Mouse (Mus musculus) kidney, adult 2 months (tissue): ENCODE data around the gene Foxi2. TPM values are rescaled to one million over a fixed set of nuclear protein-coding genes. Genes with fewer than 3 reads are reported as not detected.

Experiments used
- DNase-seq: peaks from one replicate; pipeline ENCODE4 v3.0.0; 2021
- H3K27ac ChIP-seq: fragments of 200-500 bp; 2 replicates; pipeline ENCODE4 v1.5.1; 2012; ENCODE audit warnings: low read depth, low read length, control low read depth, inconsistent platforms; ENCODE audit not compliant: insufficient read depth
- H3K27me3 ChIP-seq: fragments of 200-500 bp; replicated peaks from 2 replicates; pipeline ENCODE4 v1.6.1; 2012; ENCODE audit warnings: mild to moderate bottlenecking, moderate library complexity, low read length, inconsistent platforms; ENCODE audit not compliant: control insufficient read depth, insufficient read depth
- H3K36me3 ChIP-seq: fragments of 200-500 bp; 2 replicates; pipeline ENCODE4 v1.6.1; 2012; ENCODE audit warnings: mild to moderate bottlenecking, moderate library complexity, low read length, inconsistent platforms; ENCODE audit not compliant: control insufficient read depth, insufficient read depth
- H3K4me1 ChIP-seq: fragments of 200-500 bp; 2 replicates; pipeline ENCODE4 v1.6.1; 2011; ENCODE audit warnings: low read length; ENCODE audit not compliant: control insufficient read depth, insufficient read depth
- H3K4me3 ChIP-seq: fragments of 200-500 bp; 2 replicates; pipeline ENCODE4 v1.5.1; 2011; ENCODE audit warnings: mild to moderate bottlenecking, low read depth, low read length, control low read depth; ENCODE audit not compliant: insufficient read depth
- CTCF ChIP-seq: fragments of 200-500 bp; conservative IDR thresholded peaks from 2 replicates; pipeline ENCODE4 v1.5.1; 2011; ENCODE audit warnings: low read depth, mild to moderate bottlenecking, control low read depth, low read length, moderate library complexity, mixed read lengths; ENCODE audit not compliant: insufficient read depth, insufficient read length
- POLR2A ChIP-seq: fragments of 200-500 bp; IDR thresholded peaks from one replicate; pipeline ENCODE4 v1.6.1; 2011; ENCODE audit warnings: low read depth, low read length, control low read depth
- WGBS: fragments of 180-500 bp; shearing (Covaris S2); methylation state at CpG from one replicate; pipeline ENCODE4 v1.1.7; 2018; 5-methylcytosine and 5-hydroxymethylcytosine counted together
- polyA plus RNA-seq: library from polyadenylated mRNA; depleted of rRNA; stranded (reverse); fragments of >200 nt; gene quantifications from 2 replicates; pipeline ENCODE4 v1.2.3, GENCODE M21; 2012; rRNA removed

Foxi2 gene
- polyA plus RNA-seq, 1 experiment: not detected

DNA sequence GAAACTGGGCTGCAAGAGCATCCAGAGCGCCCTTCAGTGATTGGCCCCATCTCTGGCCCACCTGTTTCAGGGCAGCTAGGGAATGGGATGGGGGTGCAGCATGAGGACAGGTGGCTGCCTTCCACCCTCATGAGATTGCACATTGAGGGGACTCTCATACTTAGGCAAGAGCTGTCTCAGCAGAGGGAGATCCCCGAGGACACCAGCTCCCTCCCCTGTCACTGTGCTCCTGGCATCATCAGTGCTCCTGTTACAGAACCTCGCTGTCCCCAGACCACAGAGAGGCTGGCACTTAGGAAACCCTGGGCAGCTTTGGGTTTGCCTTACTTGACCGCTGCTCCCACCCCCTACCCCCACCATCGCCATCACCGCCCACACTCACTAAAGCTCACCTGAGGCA, 2.2 kb downstream of the Foxi2 start:
- Histone ChIP-seq H3K4me1 (no peaks in the 10 kb centered on the region), H3K36me3 (no peaks in the 10 kb centered on the region), H3K27ac (no peak overlapping the region), H3K27me3 (no peaks in the 10 kb centered on the region), H3K4me3 (no peak overlapping the region)
- DNase-seq: no peak
- 66% methylated on average over 6 of the region's 6 CpGs for WGBS
- TF ChIP-seq POLR2A (no peak), CTCF (no peak)

DNA sequence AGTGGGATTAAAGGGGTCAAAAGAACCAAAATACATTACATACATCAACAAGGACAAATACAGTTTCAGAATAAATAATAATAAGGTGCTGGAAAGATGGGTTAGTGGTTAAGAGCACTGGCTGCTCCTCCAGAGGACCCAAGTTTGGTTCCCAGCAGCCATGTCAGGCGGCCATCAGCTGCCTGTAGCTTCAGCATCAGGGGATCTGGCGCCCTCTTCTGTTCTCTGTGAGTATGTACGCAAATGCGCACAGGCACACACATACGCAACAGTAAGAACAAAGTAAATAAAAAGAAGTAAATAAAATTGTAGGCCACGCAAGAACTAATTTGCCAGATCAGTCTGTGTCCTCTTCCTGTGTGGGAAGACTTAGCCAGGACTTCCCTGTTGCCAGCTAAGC, 18.7 kb downstream of the Foxi2 start:
- Histone ChIP-seq H3K4me3 (no peak overlapping the region), H3K27me3 (no peaks in the 10 kb centered on the region), H3K27ac (no peak overlapping the region), H3K36me3 (no peaks in the 10 kb centered on the region), H3K4me1 (no peaks in the 10 kb centered on the region)
- 96% methylated on average over 6 of the region's 6 CpGs for WGBS
- DNase-seq: no peak
- TF ChIP-seq CTCF (no peak), POLR2A (no peak)

- TF ChIP-seq POLR2A: no peak
- no peak for TF ChIP-seq CTCF
These were observed 20.8 kb downstream of the Foxi2 start for GRCm38 (mm10) chr7:135430903-135431302.

GRCm38 (mm10) chr7:135443903-135444302, 33.8 kb downstream of the Foxi2 start:
- no peaks in the 10 kb centered on the region for H3K4me1 ChIP-seq
- no peaks in the 10 kb centered on the region for H3K36me3 ChIP-seq
- no peak for DNase-seq
- no peak overlapping the region for H3K27ac ChIP-seq
- WGBS: 68% methylated on average over 4 of the region's 4 CpGs
- TF ChIP-seq POLR2A: no peak
- TF ChIP-seq CTCF: no peak
- no peak overlapping the region for H3K4me3 ChIP-seq
- no peaks in the 10 kb centered on the region for H3K27me3 ChIP-seq

More at GRCm38 (mm10) chr7:135430903-135431302, 20.8 kb downstream of the Foxi2 start:
- Histone ChIP-seq H3K36me3 (no peaks in the 10 kb centered on the region), H3K4me1 (no peaks in the 10 kb centered on the region), H3K4me3 (no peak overlapping the region), H3K27me3 (no peaks in the 10 kb centered on the region), H3K27ac (no peak overlapping the region)
- DNase-seq: no peak
- WGBS: 87% methylated on average over 2 of the region's 2 CpGs

- no peaks in the 10 kb centered on the region for H3K4me1 ChIP-seq
- DNase-seq: no peak
- no peak overlapping the region for H3K4me3 ChIP-seq
- H3K27ac ChIP-seq: no peak overlapping the region
- 84% methylated on average over 3 of the region's 3 CpGs for WGBS
- no peaks in the 10 kb centered on the region for H3K36me3 ChIP-seq
- TF ChIP-seq POLR2A (no peak), CTCF (no peak)
- no peaks in the 10 kb centered on the region for H3K27me3 ChIP-seq
These were observed 41.2 kb downstream of the Foxi2 start for GRCm38 (mm10) chr7:135451340-135451739.

DNA sequence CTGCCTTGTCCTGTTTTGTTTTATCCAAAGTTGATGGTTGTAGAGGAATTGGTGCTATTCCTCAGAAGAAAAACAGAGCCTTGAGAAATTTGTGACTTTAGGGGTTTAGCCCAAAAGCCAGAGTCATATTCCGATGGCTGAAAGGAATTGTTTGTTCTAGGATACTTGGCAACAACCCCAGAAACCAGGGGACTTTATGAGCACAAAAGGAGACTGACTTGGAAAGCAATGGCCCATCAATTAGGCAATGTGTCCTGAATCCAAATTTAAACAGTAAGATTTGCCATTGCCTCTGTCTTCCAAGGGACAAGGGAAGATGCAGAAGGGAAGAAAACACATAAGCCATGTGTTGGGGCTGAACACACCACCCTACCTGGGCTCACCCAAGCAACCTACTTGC, 42.3 kb downstream of the Foxi2 start:
- no peak overlapping the region for H3K27ac ChIP-seq
- H3K4me1 ChIP-seq: no peaks in the 10 kb centered on the region
- no peaks in the 10 kb centered on the region for H3K27me3 ChIP-seq
- DNase-seq: no peak
- H3K36me3 ChIP-seq: no peaks in the 10 kb centered on the region
- H3K4me3 ChIP-seq: no peak overlapping the region
- TF ChIP-seq POLR2A: no peak
- no peak for TF ChIP-seq CTCF
- 51% methylated on average over 1 of the region's 1 CpGs for WGBS

DNA sequence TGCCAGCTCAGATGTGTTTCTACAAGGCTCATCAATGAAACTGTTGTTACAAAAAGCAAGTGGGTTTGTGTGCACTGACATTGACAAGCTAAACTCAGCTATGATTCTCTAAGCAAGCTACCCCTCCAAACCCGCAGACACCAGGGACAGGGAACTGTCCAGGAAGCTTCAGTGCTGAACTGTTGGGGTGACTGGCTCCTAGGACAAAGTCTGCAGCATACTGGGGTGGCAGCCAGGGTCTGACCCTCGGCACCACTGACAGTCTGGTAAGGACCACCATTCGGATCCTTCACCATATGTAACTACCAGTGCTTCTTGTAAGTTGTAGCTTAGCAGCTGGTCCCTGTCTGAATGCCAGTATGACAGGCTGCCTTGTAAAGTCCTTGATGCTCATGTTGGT, 43.6 kb downstream of the Foxi2 start:
- Histone ChIP-seq H3K27me3 (no peaks in the 10 kb centered on the region), H3K36me3 (no peaks in the 10 kb centered on the region), H3K4me1 (no peaks in the 10 kb centered on the region), H3K4me3 (no peak overlapping the region), H3K27ac (no peak overlapping the region)
- TF ChIP-seq POLR2A (no peak), CTCF (no peak)
- WGBS: 37% methylated on average over 3 of the region's 3 CpGs
- no peak for DNase-seq

Other genes starting within 250 kb of the Foxi2 start
- gene Nps, start 151.6 kb upstream of the Foxi2 start, polyA plus RNA-seq: not detected in 2 replicates
- 26.7 and 29.8 TPM in 2 replicates for gene Clrn3, start 118.3 kb downstream of the Foxi2 start, polyA plus RNA-seq
- gene Ptpre, start 127.2 kb downstream of the Foxi2 start, polyA plus RNA-seq: 1.7 and 2.5 TPM in 2 replicates